Mouse (Mus musculus) brown adipose tissue, adult 24 weeks (tissue): ENCODE measurements around the gene Marcksl1. TPM values are rescaled to one million over a fixed set of nuclear protein-coding genes. Genes with fewer than 3 reads are reported as not detected.
"Not testable (repeated sequence)": the region's sequence is repeated elsewhere in the genome, so short reads cannot be mapped to it uniquely, and the experiment has no call there.

Experiments used
- H3K27ac ChIP-seq: fragments of 200-500 bp; replicated peaks from 2 replicates; pipeline ENCODE4 v1.5.1; 2012; ENCODE audit warnings: low read depth, mild to moderate bottlenecking, low read length
- H3K4me1 ChIP-seq: fragments of 200-500 bp; 2 replicates; pipeline ENCODE4 v1.6.1; 2012; ENCODE audit warnings: low read length, mixed read lengths; ENCODE audit not compliant: control insufficient read depth, insufficient read depth, insufficient read length
- H3K4me3 ChIP-seq: fragments of 200-500 bp; 2 replicates; pipeline ENCODE4 v1.5.1; 2012; ENCODE audit warnings: low read depth, mild to moderate bottlenecking, low read length, moderate library complexity; ENCODE audit not compliant: insufficient read depth
- polyA plus RNA-seq: library from polyadenylated mRNA; stranded (reverse); fragments of >200 nt; gene quantifications from 2 replicates; pipeline ENCODE4 v1.2.4, GENCODE M21; 2012; ENCODE audit not compliant: missing spikeins, insufficient read depth, insufficient read length

Gene Marcksl1
- polyA plus RNA-seq, 1 experiment = 4.9 TPM

- H3K27ac ChIP-seq, H3K4me3 ChIP-seq, H3K4me1 ChIP-seq: not testable (repeated sequence)
Measured at GRCm38 (mm10) chr4:129528901-129529300, 15.5 kb downstream of the Marcksl1 start.

GRCm38 (mm10) chr4:129540012-129540411 is 26.6 kb downstream of the Marcksl1 start:
- Histone ChIP-seq H3K4me3 (no peak overlapping the region), H3K27ac (no peak overlapping the region), H3K4me1 (peaks cover 12% of the 10 kb centered on the region)

DNA sequence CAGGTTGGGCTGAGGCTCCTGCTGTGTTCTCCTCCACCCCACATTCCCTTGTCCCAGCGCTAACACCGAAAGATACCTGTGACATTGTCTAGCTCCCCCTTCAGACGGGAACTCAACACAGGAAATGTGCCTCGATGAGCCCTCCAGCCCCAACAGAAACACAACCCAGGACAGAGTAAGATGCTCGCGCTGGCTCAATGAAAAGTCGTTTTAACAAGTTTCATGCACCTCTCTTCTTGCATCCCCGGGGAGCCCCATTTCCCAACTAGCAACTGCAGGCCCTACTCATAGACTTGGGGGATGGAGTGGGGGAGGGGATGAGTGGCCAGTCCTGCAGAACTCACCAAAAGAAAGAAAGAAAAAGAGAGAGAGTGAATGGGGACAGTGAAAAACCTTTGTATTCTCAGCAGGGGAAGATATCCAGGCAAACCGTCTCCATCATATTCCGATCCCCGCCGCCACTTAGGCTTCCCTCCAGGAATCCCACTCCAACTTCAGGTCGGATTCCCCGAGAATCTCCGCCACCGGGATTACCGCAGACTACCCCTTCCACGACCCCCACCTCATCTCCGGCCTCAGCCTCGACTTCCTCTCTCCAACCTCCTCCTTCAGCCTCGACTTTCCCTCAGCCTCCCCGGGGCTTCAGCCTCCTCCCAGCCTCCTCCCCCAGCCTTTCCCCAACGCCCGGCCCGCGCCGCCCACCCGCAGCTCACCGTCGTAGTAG is 28.6 kb downstream of the Marcksl1 start:
- H3K4me1 ChIP-seq = peaks cover 12% of the 10 kb centered on the region
- peak overlapping the region; percentile 71 for H3K4me3 ChIP-seq
- H3K27ac ChIP-seq = peak overlapping the region; percentile 29; the same call in 1 of the 2 replicates

DNA sequence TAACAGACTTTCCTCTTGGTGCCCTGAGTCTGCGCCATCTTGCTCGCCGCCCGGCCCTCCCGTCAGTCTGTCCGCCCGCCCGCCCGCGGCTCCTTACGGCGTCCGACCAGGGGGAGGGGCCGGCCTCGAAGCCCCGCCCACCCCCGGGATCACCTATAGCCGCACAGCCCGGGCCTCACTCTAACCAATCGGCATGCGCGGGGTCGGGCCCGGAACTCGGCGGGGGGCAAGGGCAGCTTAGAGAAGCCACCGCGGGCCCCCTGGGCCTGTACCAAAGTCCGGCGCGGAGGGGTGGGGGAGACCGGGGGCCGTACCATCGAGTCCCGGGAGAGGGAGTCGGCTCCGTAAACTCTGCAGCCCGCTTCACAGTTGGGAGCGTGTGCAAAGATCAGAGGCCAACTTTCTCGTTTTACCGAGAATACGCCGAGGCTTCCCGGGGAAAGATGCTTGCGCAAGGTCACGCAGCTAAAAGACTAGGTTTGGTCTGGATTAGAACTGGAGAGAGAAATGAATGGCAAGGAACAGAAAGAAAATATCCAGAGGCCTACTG is 29.3 kb downstream of the Marcksl1 start, which contains the start of gene Hdac1:
TSS of gene Hdac1 (minus strand) at position 122 of the 550 bp plus-strand sequence.
- Histone ChIP-seq H3K27ac (peak within 1 kb of the TSS; percentile 41), H3K4me3 (peak within 1 kb of the TSS; percentile 71), H3K4me1 (peaks cover 12% of the 10 kb centered on the region)

GRCm38 (mm10) chr4:129544106-129544505 is 30.7 kb downstream of the Marcksl1 start:
- no peak overlapping the region for H3K4me3 ChIP-seq
- peaks cover 12% of the 10 kb centered on the region for H3K4me1 ChIP-seq
- no peak overlapping the region for H3K27ac ChIP-seq

GRCm38 (mm10) chr4:129547631-129548030 is 34.2 kb downstream of the Marcksl1 start:
- not testable (repeated sequence) for H3K4me1 ChIP-seq, H3K27ac ChIP-seq, H3K4me3 ChIP-seq

DNA sequence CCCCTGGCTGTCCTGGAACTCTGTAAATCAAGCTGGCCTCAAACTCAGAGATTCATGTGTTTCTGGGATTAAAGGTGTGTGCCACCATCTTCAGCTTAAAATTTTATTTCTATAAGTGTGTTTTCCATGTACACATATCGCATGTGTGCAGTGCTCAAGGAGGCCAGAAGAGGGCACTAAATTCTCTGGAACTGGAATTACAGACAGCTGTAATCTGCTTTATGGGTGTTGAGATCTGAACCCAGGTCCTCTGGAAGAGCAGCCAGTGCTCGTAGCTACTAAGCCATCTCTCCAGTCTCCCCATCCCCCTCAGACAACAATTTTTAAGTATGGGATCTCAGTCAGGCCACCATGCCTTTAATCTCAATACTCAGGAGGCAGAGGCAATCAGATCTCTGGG is 35.9 kb downstream of the Marcksl1 start:
- Histone ChIP-seq H3K4me3 (no peak overlapping the region), H3K27ac (no peak overlapping the region), H3K4me1 (no peaks in the 10 kb centered on the region)

- Histone ChIP-seq H3K27ac (no peak overlapping the region), H3K4me3 (no peak overlapping the region), H3K4me1 (no peaks in the 10 kb centered on the region)
Measured at GRCm38 (mm10) chr4:129550295-129550694, 36.9 kb downstream of the Marcksl1 start.

DNA sequence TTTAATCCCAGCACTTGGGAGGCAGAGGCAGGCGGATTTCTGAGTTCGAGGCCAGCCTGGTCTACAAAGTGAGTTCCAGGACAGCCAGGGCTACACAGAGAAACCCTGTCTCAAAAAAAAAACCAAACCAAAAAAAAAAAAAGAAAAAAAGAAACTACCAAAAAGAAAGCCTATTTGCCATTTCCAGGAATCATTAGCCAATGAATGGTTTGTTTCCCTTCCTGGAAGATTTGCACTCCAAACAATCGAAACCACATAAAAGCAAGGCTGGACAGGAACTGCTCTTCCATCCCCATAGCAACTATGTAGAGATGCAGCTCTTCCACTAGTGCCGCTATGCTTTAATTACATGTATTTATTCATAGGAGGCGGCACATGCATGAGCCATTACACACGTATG is 41.1 kb downstream of the Marcksl1 start:
- H3K4me3 ChIP-seq, H3K27ac ChIP-seq: not testable (repeated sequence)
- H3K4me1 ChIP-seq = peaks cover 11% of the 10 kb centered on the region

GRCm38 (mm10) chr4:129555421-129555861 is 42.1 kb downstream of the Marcksl1 start:
- H3K4me1 ChIP-seq = peaks cover 11% of the 10 kb centered on the region
- no peak overlapping the region for H3K27ac ChIP-seq
- peak overlapping the region; percentile 63 for H3K4me3 ChIP-seq

DNA sequence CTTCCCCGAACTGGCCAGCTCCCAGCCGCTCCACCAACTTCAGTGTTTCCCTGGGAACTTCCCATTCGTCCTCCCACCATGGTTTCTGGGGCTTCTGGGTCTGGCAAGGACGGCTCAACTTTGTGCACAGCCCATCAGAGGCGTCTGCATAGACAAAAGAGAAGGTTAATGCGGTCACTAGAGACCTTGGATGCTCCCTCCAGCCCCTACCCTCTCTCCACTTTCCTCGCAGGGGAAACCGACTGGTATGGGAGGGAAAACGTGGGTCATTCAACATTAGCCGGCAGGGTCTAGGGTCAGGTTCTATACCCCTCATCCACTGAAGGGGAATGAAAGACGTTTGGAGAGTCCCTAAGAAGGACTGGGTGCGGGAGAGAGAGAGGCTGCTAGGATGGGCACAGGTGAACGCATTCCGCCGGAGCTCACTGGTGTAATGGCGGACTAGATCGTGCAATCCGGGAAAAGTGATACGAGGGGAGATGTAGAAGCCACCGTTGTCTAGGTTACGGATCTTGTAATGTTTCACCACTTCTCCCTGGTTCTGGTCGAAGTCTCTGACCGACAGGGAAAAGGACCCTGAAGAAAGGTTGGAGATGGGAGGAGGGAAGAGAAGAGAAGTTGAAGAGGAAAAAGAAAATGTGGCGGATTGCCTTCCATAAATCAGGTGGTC is 42.6 kb downstream of the Marcksl1 start:
- H3K27ac ChIP-seq = no peak overlapping the region
- H3K4me1 ChIP-seq = peaks cover 11% of the 10 kb centered on the region
- H3K4me3 ChIP-seq = peak overlapping the region; percentile 63

DNA sequence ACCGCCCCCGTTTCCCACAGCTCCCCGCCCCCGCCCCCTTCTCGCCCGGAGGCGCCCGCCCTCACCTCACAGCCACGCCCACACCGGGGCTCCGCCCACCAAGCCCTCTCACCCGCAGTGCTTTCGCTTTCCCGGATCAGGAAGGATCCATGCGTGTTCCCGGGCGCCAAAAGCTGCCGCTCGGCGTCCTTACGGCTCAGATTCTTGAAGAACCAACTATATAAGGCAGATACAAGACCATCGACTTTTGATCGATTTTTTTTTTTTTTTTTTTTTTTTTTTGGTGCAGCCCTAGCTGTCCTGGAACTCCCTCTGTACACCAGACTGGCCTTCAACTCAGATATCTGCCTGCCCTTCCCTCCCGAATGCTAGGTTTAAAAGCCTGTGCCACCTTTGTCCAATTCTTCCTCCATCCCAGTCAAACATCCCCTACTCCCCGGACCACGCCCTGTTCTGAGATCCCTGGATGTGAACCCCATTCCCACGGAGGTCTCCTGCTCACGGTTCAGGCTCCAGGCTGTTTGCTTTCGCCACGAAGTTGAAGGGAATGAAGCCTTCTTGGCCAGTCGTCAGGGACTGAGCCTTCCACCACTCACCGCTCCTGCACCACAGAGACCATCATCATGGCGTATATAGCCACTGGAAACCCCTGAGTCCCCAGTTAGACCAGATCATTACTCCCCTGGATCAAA is 43.3 kb downstream of the Marcksl1 start:
- Histone ChIP-seq H3K27ac (peak overlapping the region; percentile 56), H3K4me1 (peaks cover 11% of the 10 kb centered on the region), H3K4me3 (peak overlapping the region; percentile 63)

DNA sequence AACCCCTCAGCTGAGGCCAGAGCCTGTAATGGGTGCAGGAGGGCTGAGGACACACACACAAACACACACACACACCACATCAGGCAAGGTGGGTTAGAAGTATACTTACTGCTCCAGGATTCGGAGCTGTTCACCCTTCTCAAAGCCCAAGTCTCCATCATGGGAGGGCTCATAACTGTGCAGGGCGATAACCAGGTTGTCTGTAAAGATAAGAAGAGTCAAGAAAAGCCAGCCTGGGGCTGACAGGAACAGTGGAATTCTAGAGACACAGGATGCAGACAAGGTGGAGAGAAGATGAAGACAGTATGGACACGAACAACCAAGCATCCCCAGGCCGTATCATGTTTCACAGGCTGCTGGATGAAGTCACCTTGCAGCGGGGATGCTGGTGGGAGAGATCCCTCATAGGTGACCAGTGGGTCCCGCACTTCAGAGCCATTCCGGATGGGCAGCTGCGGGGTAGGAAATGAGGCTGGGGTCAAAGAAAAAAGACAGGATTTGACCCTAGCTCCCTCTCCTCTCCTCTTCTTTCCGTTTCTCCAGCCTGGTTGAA is 44.0 kb downstream of the Marcksl1 start:
- Histone ChIP-seq H3K4me1 (peaks cover 11% of the 10 kb centered on the region), H3K4me3 (peak overlapping the region; percentile 58), H3K27ac (no peak overlapping the region)

GRCm38 (mm10) chr4:129558321-129558955 is 45.1 kb downstream of the Marcksl1 start:
- Histone ChIP-seq H3K4me3 (no peak overlapping the region), H3K4me1 (peaks cover 11% of the 10 kb centered on the region), H3K27ac (no peak overlapping the region)
